Mouse (Mus musculus): Measurements from ENCODE around the gene Txn2.

GRCm38 (mm10) chr15:77955440-77956403 is 26.9 kb upstream of the Txn2 start:
- no peak for TF ChIP-seq CTCF (IDR thresholded peaks at IDR 0.05)
- no peak for TF ChIP-seq POLR2A (IDR thresholded peaks at IDR 0.05; ENCODE audit: insufficient read depth, low read depth, low read length)
- no peak for TF ChIP-seq EP300 (IDR thresholded peaks at IDR 0.05; ENCODE audit: insufficient read depth, low read depth, low read length)

All from heart, adult 2 months (tissue).